Mouse (Mus musculus) embryonic facial prominence, embryonic 12.5 days (tissue): ENCODE results near the gene Olfr1360. TPM values are rescaled to one million over a fixed set of nuclear protein-coding genes. Genes with fewer than 3 reads are reported as not detected.
"Not testable (repeated sequence)": the region's sequence is repeated elsewhere in the genome, so short reads cannot be mapped to it uniquely, and the experiment has no call there.

ENCODE experiments used
- ATAC-seq: fragments of 200-750 bp; cut with Nextera tagmentation; 2 replicates; pipeline ENCODE4 v1.8.0; 2017; ENCODE audit not compliant: insufficient number of reproducible peaks, insufficient read depth, low FRiP score, low TSS enrichment
- H3K27ac ChIP-seq: fragments of 300-500 bp; sonication (generic); 2 replicates; pipeline ENCODE4 v1.5.1; 2016; ENCODE audit warnings: mild to moderate bottlenecking
- H3K27me3 ChIP-seq: fragments of 300-500 bp; sonication (generic); 2 replicates; pipeline ENCODE4 v1.6.1; 2016; ENCODE audit warnings: mild to moderate bottlenecking, moderate library complexity
- H3K36me3 ChIP-seq: fragments of 300-500 bp; sonication (generic); 2 replicates; pipeline ENCODE4 v1.6.1; 2016; ENCODE audit warnings: mild to moderate bottlenecking
- H3K4me1 ChIP-seq: fragments of 300-500 bp; sonication (generic); 2 replicates; pipeline ENCODE4 v1.6.1; 2016
- H3K4me2 ChIP-seq: fragments of 300-500 bp; sonication (generic); replicated peaks from 2 replicates; pipeline ENCODE4 v1.6.1; 2016; ENCODE audit warnings: mild to moderate bottlenecking, moderate library complexity
- H3K4me3 ChIP-seq: fragments of 300-500 bp; sonication (generic); 2 replicates; pipeline ENCODE4 v1.5.1; 2016; ENCODE audit warnings: mild to moderate bottlenecking
- H3K9ac ChIP-seq: fragments of 300-500 bp; sonication (generic); 2 replicates; pipeline ENCODE4 v1.6.1; 2016; ENCODE audit warnings: mild to moderate bottlenecking, moderate library complexity
- H3K9me3 ChIP-seq: fragments of 300-500 bp; sonication (generic); 2 replicates; pipeline ENCODE4 v1.6.1; 2016; ENCODE audit warnings: mild to moderate bottlenecking, moderate library complexity
- WGBS: fragments of 180-500 bp; shearing (Covaris S2); methylation state at CpG from one replicate; pipeline ENCODE4 v1.1.7; 2016; 5-methylcytosine and 5-hydroxymethylcytosine counted together
- polyA plus RNA-seq: library from polyadenylated mRNA; unstranded; fragments of >200 nt; fragmentation: Nextera tagmentation; extraction: Ambion mirVana; gene quantifications from 2 replicates; pipeline ENCODE4 v1.2.1, GENCODE M21; 2016

The Olfr1360 gene
- not detected in 2 replicates for polyA plus RNA-seq

DNA sequence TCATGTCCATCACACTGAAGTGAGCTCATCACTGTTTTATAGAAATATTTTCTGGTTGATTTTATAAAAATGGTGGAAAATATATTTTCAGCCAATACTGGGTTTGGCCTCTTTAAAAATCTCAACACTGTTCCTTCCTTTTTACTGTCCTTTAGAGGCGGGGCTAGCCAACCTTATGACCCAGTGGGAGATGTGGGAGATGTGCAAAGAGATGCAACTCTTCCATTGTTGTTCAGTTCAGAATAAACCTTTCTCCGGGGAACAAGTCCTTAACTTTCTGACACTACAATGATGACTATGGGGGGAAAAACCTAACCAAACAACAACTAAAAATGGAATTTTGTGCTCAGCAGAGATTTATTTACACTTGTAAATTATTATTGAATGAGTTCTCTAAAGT lies at the start of gene Olfr1360:
Gene Olfr1360 (minus strand): TSS at position 101 of the 400 bp plus-strand sequence.
- Histone ChIP-seq H3K4me3 (no peak within 1 kb of the TSS), H3K27me3 (no peaks in the 10 kb centered on the region), H3K9me3 (no peaks in the 10 kb centered on the region), H3K27ac (no peak within 1 kb of the TSS), H3K36me3 (no peaks in the 10 kb centered on the region), H3K4me1 (no peaks in the 10 kb centered on the region), H3K4me2 (no peak within 1 kb of the TSS), H3K9ac (no peak within 1 kb of the TSS)
- ATAC-seq: no peak
- WGBS: 66% methylated on average over 2 of the region's 2 CpGs

DNA sequence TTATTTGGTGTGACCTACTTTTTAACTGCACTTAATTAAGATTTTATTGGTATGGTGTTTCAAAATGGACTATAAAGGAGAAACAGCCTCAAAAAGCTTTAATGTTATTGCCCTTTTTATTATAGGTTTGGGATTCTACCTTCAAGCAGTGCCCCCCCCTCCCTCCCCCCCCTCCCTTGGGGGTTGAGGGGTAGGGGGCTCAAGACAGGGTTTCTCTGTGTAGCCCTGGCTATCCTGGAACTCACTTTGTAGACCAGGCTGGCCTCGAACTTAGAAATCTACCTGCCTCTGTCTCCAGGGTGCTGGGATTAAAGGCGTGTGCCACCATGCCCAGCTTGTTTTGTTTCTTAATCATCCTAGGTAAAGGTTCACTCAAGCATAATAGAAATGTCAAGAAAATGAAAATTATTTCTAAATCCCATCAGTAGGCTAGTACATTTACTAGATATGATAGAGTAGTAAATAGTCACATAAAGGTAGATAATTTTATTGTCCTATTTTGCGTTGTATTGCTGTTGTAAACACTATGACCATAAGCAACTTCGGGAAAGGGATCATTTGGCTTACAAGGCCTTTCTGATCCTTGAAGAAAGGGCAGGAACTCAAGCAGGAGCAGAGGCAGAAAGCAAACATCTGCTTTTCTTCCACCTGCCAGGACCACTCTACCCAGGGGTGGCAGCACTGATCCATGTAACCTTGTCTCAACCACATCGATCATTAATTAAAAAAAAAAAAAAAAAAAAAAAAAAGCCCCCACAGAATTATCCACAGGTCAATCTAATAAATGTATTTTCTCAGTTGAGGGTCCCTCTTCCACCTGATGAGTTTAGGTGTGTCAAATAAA lies 46.0 kb upstream of the Olfr1360 start:
- ATAC-seq: no peak
- H3K4me2 ChIP-seq: peak overlapping the region; percentile 61
- H3K9me3 ChIP-seq: no peaks in the 10 kb centered on the region
- peak overlapping the region; percentile 89; the same call in 1 of the 2 replicates for H3K27ac ChIP-seq
- no peaks in the 10 kb centered on the region for H3K36me3 ChIP-seq
- no peaks in the 10 kb centered on the region for H3K27me3 ChIP-seq
- peak overlapping the region; percentile 35; the same call in 1 of the 2 replicates for H3K4me3 ChIP-seq
- 24% methylated on average over 5 of the region's 5 CpGs for WGBS
- no peak overlapping the region for H3K9ac ChIP-seq
- H3K4me1 ChIP-seq: peaks cover 22% of the 10 kb centered on the region

GRCm38 (mm10) chr13:21722373-21722925 lies 45.2 kb upstream of the Olfr1360 start:
- WGBS: 2% methylated on average over 11 of the region's 11 CpGs
- no peak for ATAC-seq

DNA sequence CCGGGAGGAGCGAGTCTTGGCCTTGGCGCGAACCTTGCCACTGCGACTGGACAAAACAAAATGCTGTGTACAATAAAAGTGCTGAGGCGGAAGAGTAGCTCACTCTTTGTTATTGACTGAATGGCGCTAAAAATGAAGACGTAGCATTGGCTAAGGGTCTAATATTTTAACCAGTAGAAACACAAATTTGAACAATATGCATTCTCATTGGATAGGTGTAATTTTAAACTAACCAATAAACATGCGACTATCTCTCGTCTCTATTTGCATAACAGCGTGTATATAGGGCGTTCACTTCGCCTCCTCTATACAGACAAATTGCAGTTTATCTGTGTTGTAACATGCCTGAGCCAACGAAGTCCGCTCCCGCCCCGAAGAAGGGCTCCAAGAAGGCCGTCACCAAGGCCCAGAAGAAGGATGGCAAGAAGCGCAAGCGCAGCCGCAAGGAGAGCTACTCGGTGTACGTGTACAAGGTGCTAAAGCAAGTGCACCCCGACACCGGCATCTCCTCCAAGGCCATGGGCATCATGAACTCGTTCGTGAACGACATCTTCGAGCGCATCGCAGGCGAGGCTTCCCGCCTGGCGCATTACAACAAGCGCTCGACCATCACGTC lies 44.7 kb upstream of the Olfr1360 start, which contains the start of gene Hist1h2bm:
Gene Hist1h2bm (plus strand): TSS at position 288 of the 616 bp plus-strand sequence.
- Histone ChIP-seq H3K4me2 (peak within 1 kb of the TSS; percentile 61), H3K9ac (peak within 1 kb of the TSS; percentile 54), H3K4me1 (peaks cover 25% of the 10 kb centered on the region), H3K27ac (peak within 1 kb of the TSS; percentile 91), H3K4me3 (peak within 1 kb of the TSS; percentile 38)
- H3K36me3 ChIP-seq, H3K27me3 ChIP-seq, H3K9me3 ChIP-seq: not testable (repeated sequence)
- WGBS: under 1% methylated on average over 37 of the region's 37 CpGs
- peak; percentile 95 for ATAC-seq

More at GRCm38 (mm10) chr13:21722373-21722925, 45.2 kb upstream of the Olfr1360 start:
- H3K4me2 ChIP-seq: peak overlapping the region; percentile 61
- H3K4me3 ChIP-seq: peak overlapping the region; percentile 35
- H3K36me3 ChIP-seq: no peaks in the 10 kb centered on the region
- H3K9ac ChIP-seq: peak overlapping the region; percentile 53
- H3K27ac ChIP-seq: peak overlapping the region; percentile 89
- H3K4me1 ChIP-seq: peaks cover 25% of the 10 kb centered on the region
- no peaks in the 10 kb centered on the region for H3K9me3 ChIP-seq
- no peaks in the 10 kb centered on the region for H3K27me3 ChIP-seq

GRCm38 (mm10) chr13:21721107-21721756 lies 44.0 kb upstream of the Olfr1360 start:
- Histone ChIP-seq H3K4me2 (peak overlapping the region; percentile 61), H3K4me3 (peak overlapping the region; percentile 38), H3K4me1 (peaks cover 25% of the 10 kb centered on the region), H3K9ac (peak overlapping the region; percentile 54), H3K27ac (peak overlapping the region; percentile 91)
- H3K9me3 ChIP-seq, ATAC-seq, H3K36me3 ChIP-seq, H3K27me3 ChIP-seq: not testable (repeated sequence)
- 2% methylated on average over 21 of the region's 44 CpGs for WGBS

- Histone ChIP-seq H3K9me3 (no peaks in the 10 kb centered on the region), H3K4me1 (peaks cover 32% of the 10 kb centered on the region), H3K4me3 (peak overlapping the region; percentile 47), H3K36me3 (no peaks in the 10 kb centered on the region), H3K4me2 (peak overlapping the region; percentile 64), H3K9ac (peak overlapping the region; percentile 72), H3K27me3 (no peaks in the 10 kb centered on the region), H3K27ac (peak overlapping the region; percentile 90)
- WGBS: 50% methylated on average over 4 of the region's 4 CpGs
- no peak for ATAC-seq
Measured at GRCm38 (mm10) chr13:21718381-21719080, 41.3 kb upstream of the Olfr1360 start.

DNA sequence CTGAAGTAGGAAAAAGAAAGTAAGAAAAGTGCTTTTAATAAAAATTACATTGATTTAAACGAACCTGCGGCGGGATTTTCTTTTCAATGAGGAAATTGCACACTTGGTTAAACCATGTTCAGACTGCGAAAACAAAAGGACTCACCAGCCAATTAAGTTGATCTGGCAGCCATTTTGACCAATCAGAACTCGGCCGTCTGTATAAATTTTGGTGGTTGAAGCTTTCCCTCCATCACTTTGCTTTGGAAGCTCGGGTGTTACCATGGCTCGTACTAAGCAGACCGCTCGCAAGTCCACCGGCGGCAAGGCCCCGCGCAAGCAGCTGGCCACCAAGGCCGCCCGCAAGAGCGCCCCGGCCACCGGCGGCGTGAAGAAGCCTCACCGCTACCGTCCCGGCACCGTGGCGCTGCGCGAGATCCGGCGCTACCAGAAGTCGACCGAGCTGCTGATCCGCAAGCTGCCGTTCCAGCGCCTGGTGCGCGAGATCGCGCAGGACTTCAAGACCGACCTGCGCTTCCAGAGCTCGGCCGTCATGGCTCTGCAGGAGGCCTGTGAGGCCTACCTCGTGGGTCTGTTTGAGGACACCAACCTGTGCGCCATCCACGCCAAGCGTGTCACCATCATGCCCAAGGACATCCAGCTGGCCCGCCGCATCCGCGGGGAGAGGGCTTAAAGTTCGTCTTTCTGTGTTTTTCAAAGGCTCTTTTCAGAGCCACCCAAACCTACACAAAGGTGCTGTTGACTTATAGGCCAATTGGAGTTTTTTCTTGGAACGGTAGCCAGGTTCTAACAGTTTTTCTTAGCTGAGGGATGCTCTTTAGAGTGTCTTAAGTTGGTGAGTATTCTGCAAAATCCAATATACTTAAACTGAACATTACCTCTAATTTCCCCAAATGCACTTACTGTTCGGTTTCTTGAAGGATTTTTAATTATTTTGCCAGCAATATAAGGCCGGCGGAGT lies 40.5 kb upstream of the Olfr1360 start, which contains the start of gene Hist1h3h:
Gene Hist1h3h (plus strand): TSS at position 263 of the 961 bp plus-strand sequence.
- under 1% methylated on average over 26 of the region's 56 CpGs for WGBS
- Histone ChIP-seq H3K27ac (peak within 1 kb of the TSS; percentile 98), H3K4me2 (peak within 1 kb of the TSS; percentile 85), H3K9ac (peak within 1 kb of the TSS; percentile 72), H3K4me1 (peaks cover 28% of the 10 kb centered on the region), H3K4me3 (peak within 1 kb of the TSS; percentile 49)
- not testable (repeated sequence) for H3K36me3 ChIP-seq, H3K27me3 ChIP-seq, H3K9me3 ChIP-seq
- peak; percentile 36; the same call in 1 of the 2 replicates for ATAC-seq

- not testable (repeated sequence) for H3K36me3 ChIP-seq, H3K9me3 ChIP-seq, ATAC-seq, H3K27me3 ChIP-seq
- Histone ChIP-seq H3K9ac (peak overlapping the region; percentile 65), H3K4me2 (peak overlapping the region; percentile 85), H3K4me3 (peak overlapping the region; percentile 49), H3K4me1 (peaks cover 26% of the 10 kb centered on the region), H3K27ac (peak overlapping the region; percentile 98)
- under 1% methylated on average over 13 of the region's 38 CpGs for WGBS
Measured at GRCm38 (mm10) chr13:21716540-21717391, 39.6 kb upstream of the Olfr1360 start.

GRCm38 (mm10) chr13:21715864-21716539 lies 38.8 kb upstream of the Olfr1360 start, which contains the start of the genes Hist1h2bl and Hist1h2ai:
TSS of gene Hist1h2bl (minus strand) at chr13:21716143.
TSS of gene Hist1h2ai (plus strand) at chr13:21716422.
- Histone ChIP-seq H3K27ac (peak within 1 kb of the TSS; percentile 98), H3K4me1 (peaks cover 25% of the 10 kb centered on the region), H3K4me2 (peak within 1 kb of the TSS; percentile 85), H3K9ac (peak within 1 kb of the TSS; percentile 66), H3K4me3 (peak within 1 kb of the TSS; percentile 49)
- WGBS: under 1% methylated on average over 34 of the region's 50 CpGs
- H3K36me3 ChIP-seq, H3K9me3 ChIP-seq, H3K27me3 ChIP-seq: not testable (repeated sequence)
- ATAC-seq: peak; percentile 89
